Mouse (Mus musculus) stomach, postnatal 0 days (tissue): ENCODE results near the gene BC049352. TPM values are rescaled to one million over a fixed set of nuclear protein-coding genes. Genes with fewer than 3 reads are reported as not detected.

Experiments
- ATAC-seq: fragments of 200-750 bp; cut with Nextera tagmentation; 2 replicates; pipeline ENCODE4 v1.8.0; 2017; ENCODE audit not compliant: low FRiP score, low TSS enrichment
- DNase-seq: peaks from one replicate; pipeline ENCODE4 v3.0.0-alpha.2; 2016; ENCODE audit warnings: low spot score
- H3K27ac ChIP-seq: fragments of 300-500 bp; sonication (generic); replicated peaks from 2 replicates; pipeline ENCODE4 v1.5.1; 2014; ENCODE audit warnings: mild to moderate bottlenecking, control low read depth
- H3K27me3 ChIP-seq: fragments of 300-500 bp; sonication (generic); 2 replicates; pipeline ENCODE4 v1.6.1; 2014; ENCODE audit warnings: low read length; ENCODE audit not compliant: control insufficient read depth, insufficient read depth
- H3K36me3 ChIP-seq: fragments of 300-500 bp; sonication (generic); 2 replicates; pipeline ENCODE4 v1.6.1; 2014; ENCODE audit warnings: low read length, mixed read lengths; ENCODE audit not compliant: control insufficient read depth, insufficient read depth
- H3K4me1 ChIP-seq: fragments of 300-500 bp; sonication (generic); replicated peaks from 2 replicates; pipeline ENCODE4 v1.6.1; 2014; ENCODE audit warnings: antibody characterized with exemption; ENCODE audit not compliant: control insufficient read depth, insufficient read depth
- H3K4me2 ChIP-seq: fragments of 300-500 bp; sonication (generic); replicated peaks from 2 replicates; pipeline ENCODE4 v1.6.1; 2014; ENCODE audit warnings: low read depth, mild to moderate bottlenecking, control low read depth, moderate library complexity
- H3K4me3 ChIP-seq: fragments of 300-500 bp; sonication (generic); 2 replicates; pipeline ENCODE4 v1.5.1; 2014; ENCODE audit warnings: low read depth, low read length, control low read depth
- H3K9ac ChIP-seq: fragments of 300-500 bp; sonication (generic); 2 replicates; pipeline ENCODE4 v1.6.1; 2014; ENCODE audit warnings: mild to moderate bottlenecking, low read length, control low read depth, mixed read lengths
- H3K9me3 ChIP-seq: fragments of 300-500 bp; sonication (generic); 2 replicates; pipeline ENCODE4 v1.6.1; 2016; ENCODE audit warnings: low read length; ENCODE audit not compliant: control insufficient read depth
- CTCF ChIP-seq: IDR thresholded peaks from 2 replicates; pipeline ENCODE4 v1.5.1; 2016; ENCODE audit warnings: antibody characterized with exemption, low read depth, mild to moderate bottlenecking, moderate library complexity
- EP300 ChIP-seq: optimal IDR thresholded peaks from 2 replicates; pipeline ENCODE3; 2016; ENCODE audit warnings: antibody characterized with exemption
- WGBS: fragments of 180-500 bp; shearing (Covaris S2); extraction: QIAGEN DNeasy Blood & Tissue Kit; methylation state at CpG from one replicate; pipeline ENCODE4 v1.1.7; 2014; 5-methylcytosine and 5-hydroxymethylcytosine counted together
- polyA plus RNA-seq: library from polyadenylated mRNA; unstranded; fragments of >200 nt; fragmentation: Nextera tagmentation; extraction: Ambion mirVana; gene quantifications from 2 replicates; pipeline ENCODE4 v1.2.1, GENCODE M21; 2015

Gene BC049352
- polyA plus RNA-seq, 1 experiment from 2014 or later = 0.12 TPM

DNA sequence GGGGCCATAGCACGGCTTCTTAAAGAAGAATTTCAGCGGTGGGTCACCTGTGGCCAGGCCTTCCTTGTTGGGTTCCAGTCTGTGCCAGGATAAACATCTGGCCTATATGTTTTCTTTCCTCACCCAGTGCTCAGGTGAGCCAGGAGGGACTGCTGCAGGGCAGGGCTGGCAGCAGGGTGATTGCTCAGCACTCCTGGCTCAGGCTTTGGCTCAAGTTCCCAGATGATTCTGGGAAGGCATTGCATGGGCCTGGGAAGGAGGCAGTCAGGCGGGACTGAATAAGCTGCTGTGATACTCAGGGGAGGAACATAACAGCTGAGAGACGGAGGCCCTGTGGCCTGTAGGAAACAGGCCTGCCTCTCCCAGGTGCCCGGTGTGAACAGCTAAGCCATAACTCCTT is 23.3 kb downstream of the BC049352 start:
- 70% methylated on average over 5 of the region's 5 CpGs for WGBS
- H3K4me1 ChIP-seq = no peaks in the 10 kb centered on the region
- ATAC-seq (no peak), DNase-seq (peak; percentile 14)
- no peaks in the 10 kb centered on the region for H3K27me3 ChIP-seq
- H3K36me3 ChIP-seq = no peaks in the 10 kb centered on the region
- TF ChIP-seq CTCF = no peak
- no peak for TF ChIP-seq EP300
- peak overlapping the region; percentile 53; the same call in 1 of the 2 replicates for H3K27ac ChIP-seq
- no peak overlapping the region for H3K9ac ChIP-seq
- H3K4me2 ChIP-seq = no peak overlapping the region
- no peaks in the 10 kb centered on the region for H3K9me3 ChIP-seq
- H3K4me3 ChIP-seq = no peak overlapping the region

DNA sequence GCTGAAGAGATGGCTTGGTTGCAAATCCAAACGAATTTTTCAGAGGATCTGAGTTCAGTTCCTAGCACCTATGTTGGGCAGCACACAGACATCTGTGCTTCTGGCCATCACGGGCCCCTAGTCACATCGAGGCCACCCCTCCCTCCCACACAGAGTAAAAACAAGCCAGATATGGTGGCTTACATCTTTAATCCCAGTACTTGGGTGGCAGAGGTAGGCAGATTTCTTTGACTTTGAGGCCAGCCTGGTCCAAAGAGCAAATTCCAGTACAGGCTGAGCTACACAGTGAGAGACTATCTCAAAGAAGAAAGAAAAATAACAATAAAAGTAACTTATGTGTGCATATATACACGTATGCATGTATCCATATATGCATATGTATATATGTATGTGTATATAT is 24.3 kb downstream of the BC049352 start:
- ATAC-seq (no peak), DNase-seq (no peak)
- Histone ChIP-seq H3K27me3 (no peaks in the 10 kb centered on the region), H3K9me3 (no peaks in the 10 kb centered on the region), H3K27ac (no peak overlapping the region), H3K36me3 (no peaks in the 10 kb centered on the region), H3K4me1 (no peaks in the 10 kb centered on the region), H3K4me3 (no peak overlapping the region), H3K9ac (no peak overlapping the region), H3K4me2 (no peak overlapping the region)
- TF ChIP-seq CTCF (no peak), EP300 (no peak)
- 80% methylated on average over 4 of the region's 4 CpGs for WGBS

DNA sequence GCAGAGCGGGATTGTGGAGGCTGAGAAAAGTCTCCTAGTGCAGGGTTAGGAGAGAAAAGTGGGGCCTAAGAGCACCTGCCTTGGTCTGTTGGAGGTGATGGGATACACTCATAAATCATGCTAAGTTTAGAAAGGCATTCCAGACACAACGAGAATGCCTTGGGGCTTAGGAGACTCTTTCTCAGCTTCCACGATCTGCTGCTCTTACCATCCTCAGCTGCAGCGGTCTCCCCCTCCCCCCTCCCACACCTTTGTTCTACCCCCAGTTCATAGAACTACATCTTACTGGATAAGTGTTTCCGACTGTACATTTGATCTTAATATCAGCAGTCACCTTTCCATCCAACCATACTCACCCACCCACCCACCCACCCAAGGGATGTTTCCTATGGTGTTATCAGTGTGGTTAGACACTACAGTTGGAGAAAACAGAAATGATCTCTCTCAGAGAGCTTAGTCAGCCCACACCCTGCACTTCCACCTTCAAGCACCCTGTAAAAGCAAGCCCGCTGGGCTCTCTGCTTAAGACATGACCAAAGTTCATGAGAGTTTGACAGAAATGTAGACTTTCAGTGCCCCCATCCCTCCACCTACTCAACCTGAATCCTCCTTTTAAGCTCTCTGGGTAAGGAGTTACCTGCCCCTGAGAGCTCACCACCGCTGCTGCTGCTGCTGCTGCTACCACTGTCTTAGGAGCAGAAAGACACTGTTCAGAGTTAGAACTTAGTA is 25.4 kb downstream of the BC049352 start:
- TF ChIP-seq CTCF (no peak), EP300 (no peak)
- no peak overlapping the region for H3K27ac ChIP-seq
- H3K4me2 ChIP-seq = no peak overlapping the region
- 63% methylated on average over 7 of the region's 7 CpGs for WGBS
- ATAC-seq (no peak), DNase-seq (no peak)
- H3K9me3 ChIP-seq = no peaks in the 10 kb centered on the region
- H3K4me3 ChIP-seq = no peak overlapping the region
- H3K36me3 ChIP-seq = no peaks in the 10 kb centered on the region
- H3K27me3 ChIP-seq = no peaks in the 10 kb centered on the region
- no peak overlapping the region for H3K9ac ChIP-seq
- no peaks in the 10 kb centered on the region for H3K4me1 ChIP-seq

DNA sequence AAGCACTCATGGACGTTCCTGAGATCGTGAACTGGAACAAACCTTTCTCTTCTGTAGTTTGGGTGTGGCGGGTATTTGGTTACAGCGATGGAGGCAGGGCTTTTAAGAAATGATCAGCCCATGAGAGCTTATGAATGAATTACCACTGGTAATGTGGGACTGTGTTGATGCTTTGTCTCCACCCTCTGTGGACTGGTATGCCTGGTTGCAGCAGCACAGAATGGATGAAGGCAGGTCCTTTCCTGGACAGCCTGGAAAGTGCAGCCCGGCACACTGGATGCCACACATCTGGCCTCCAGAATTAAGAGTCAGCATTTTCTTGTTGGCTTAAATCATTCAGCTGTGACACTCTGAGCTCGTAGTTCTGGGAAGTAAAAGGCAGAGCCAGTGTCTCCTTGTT is 30.2 kb downstream of the BC049352 start:
- no peaks in the 10 kb centered on the region for H3K9me3 ChIP-seq
- no peak overlapping the region for H3K9ac ChIP-seq
- peak; percentile 51; the same call in 1 of the 2 replicates for ATAC-seq
- no peak overlapping the region for H3K4me2 ChIP-seq
- H3K4me1 ChIP-seq = no peaks in the 10 kb centered on the region
- no peak for TF ChIP-seq EP300
- TF ChIP-seq CTCF = no peak
- DNase-seq = no peak
- H3K36me3 ChIP-seq = no peaks in the 10 kb centered on the region
- no peak overlapping the region for H3K4me3 ChIP-seq
- no peaks in the 10 kb centered on the region for H3K27me3 ChIP-seq
- WGBS = 46% methylated on average over 6 of the region's 6 CpGs
- no peak overlapping the region for H3K27ac ChIP-seq

DNA sequence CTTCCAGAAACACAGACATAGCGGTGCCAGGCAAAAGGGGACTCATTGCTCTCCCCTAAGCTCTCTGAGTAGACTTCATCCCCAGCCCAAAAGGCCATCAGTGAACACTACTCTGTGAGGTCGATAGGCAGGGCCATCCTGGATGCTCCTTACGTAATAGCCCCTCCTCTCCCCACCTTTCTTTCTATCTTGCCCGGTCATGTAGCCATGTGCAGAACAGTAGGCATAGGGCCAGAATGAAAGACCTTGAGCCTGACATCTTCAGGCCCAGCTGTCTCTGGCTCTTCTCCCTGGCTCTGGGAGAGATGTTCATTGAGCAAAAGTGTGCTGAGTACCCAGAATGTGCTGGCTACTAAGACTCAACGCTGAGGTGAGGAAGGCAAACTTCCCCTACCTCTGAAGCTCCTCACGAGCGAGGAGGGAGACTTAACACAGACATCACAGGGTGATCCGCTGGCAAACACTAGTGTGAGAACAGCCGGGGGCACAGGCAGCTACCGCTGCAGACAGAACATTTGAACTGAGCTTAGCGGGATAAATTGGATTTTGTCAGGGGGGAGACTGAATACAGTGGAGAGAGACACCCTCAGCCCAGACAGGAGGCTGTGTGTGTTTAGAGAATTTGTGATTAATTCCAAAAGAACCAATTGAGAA is 33.8 kb downstream of the BC049352 start:
- Histone ChIP-seq H3K27ac (no peak overlapping the region), H3K4me1 (no peaks in the 10 kb centered on the region), H3K27me3 (no peaks in the 10 kb centered on the region), H3K9me3 (no peaks in the 10 kb centered on the region), H3K36me3 (no peaks in the 10 kb centered on the region), H3K9ac (no peak overlapping the region), H3K4me2 (no peak overlapping the region), H3K4me3 (no peak overlapping the region)
- ATAC-seq (no peak), DNase-seq (no peak)
- no peak for TF ChIP-seq EP300
- TF ChIP-seq CTCF = no peak
- WGBS = 40% methylated on average over 11 of the region's 11 CpGs

DNA sequence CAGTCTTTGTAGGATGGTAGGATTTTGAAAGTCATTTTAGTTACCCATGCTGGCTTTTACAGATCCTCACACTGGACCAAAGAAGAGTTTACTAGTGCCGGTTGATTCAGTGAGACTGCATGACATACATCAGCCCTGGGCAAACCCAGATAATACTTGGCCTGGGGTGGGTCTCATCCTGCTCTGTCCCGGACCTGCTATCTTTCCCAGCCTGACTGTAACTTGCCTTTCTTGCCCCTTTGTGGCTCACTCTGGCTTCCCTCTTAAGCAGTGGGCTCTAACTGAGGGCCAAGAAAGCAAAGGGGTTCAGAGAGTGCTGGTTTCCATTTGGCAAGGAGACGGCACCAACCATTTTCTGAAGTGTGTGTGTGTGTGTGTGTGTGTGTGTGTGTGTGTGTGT is 37.8 kb downstream of the BC049352 start:
- no peak for ATAC-seq
- TF ChIP-seq CTCF (no peak), EP300 (no peak)
- DNase-seq = no peak
- Histone ChIP-seq H3K36me3 (no peaks in the 10 kb centered on the region), H3K27ac (no peak overlapping the region), H3K4me1 (no peaks in the 10 kb centered on the region), H3K4me2 (no peak overlapping the region), H3K9me3 (no peaks in the 10 kb centered on the region), H3K4me3 (no peak overlapping the region), H3K27me3 (no peaks in the 10 kb centered on the region), H3K9ac (no peak overlapping the region)
- 75% methylated on average over 3 of the region's 3 CpGs for WGBS
